Mouse (Mus musculus) layer of hippocampus, adult 9-11 months (tissue): ENCODE results near the gene Osbpl3.

Experiments
- DNase-seq: peaks from one replicate; pipeline ENCODE4 v3.0.0; 2022

The Osbpl3 gene

DNA sequence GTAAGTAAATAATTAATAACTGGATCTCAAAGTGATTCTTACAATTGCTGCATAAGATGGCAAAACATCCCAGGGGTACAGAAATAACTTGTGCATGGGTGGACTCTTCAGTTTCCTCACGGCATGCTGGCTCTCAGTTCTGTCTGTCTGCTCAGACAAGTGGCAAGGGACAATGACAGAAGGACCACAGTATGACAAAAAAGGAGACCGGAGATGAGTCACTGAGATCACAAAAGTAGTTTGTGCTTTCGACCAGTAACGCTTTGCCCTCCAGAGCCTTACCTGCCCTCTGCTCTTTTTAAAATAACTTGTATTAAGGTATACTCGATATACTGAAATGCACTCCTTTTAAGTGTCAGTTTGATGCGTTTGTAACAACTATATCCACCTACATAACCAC lies 55.8 kb downstream of the Osbpl3 start:
- DNase-seq = no peak

DNA sequence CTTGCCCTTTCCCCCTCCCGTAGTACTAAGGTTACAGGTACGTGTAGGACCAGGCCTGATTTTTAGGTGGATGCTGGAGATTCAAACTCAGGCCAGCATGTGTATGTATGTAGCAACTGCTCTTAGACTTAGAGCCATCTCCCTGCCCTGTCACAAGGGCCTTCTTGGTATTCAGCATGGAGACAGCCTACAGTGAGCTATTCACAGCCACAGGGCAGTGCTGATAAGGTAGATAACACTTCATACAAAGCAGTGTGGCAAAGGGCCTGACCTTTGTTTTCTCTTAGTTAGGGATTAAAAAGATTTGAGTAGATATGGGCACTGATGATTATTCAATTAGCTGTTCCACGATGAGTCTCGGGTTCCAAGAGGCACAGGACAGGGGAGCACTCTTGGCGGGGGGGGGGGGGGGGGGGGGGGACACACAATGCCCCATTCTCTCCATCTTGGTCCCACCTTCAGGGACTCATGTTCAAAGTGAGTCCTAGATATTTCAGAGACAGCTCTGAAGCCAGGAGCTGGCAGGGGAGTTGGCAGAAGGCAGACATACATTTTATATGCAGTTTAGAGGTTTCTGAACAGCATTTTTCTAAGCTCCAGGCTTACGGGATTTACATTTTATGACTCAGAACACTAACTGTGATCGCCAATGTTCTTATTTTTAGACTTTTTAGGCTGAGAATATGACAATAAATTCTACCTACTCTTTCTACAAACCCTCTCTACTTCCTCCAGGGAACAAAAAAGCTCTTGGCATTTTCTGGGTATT lies 56.4 kb downstream of the Osbpl3 start:
- DNase-seq = no peak

- DNase-seq = no peak
These were observed 57.7 kb downstream of the Osbpl3 start for GRCm38 (mm10) chr6:50398324-50398723.

DNA sequence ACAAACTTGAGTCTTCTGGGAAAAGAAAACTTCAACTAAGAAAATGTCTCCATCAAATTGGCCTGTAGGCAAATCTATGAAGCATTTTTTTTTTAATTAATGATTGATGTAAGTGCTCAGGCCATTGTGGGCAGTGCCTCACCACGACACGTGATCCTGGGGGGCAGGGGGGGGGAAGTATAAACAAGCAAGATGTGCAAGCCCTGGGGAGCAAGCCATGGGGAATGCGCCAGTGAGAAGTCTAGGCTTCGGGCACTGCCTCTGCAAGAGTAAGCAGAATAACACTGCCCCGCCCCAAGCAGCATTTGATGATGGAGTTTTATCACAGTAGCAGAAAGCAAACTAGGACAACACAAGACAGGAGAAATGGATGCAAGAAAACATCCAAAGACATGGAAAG lies 58.9 kb downstream of the Osbpl3 start:
- no peak for DNase-seq

- DNase-seq = no peak
These were observed 60.2 kb downstream of the Osbpl3 start for GRCm38 (mm10) chr6:50395641-50396312.

GRCm38 (mm10) chr6:50394432-50394831 lies 61.6 kb downstream of the Osbpl3 start:
- DNase-seq = no peak

GRCm38 (mm10) chr6:50393960-50394359 lies 62.0 kb downstream of the Osbpl3 start:
- no peak for DNase-seq

DNA sequence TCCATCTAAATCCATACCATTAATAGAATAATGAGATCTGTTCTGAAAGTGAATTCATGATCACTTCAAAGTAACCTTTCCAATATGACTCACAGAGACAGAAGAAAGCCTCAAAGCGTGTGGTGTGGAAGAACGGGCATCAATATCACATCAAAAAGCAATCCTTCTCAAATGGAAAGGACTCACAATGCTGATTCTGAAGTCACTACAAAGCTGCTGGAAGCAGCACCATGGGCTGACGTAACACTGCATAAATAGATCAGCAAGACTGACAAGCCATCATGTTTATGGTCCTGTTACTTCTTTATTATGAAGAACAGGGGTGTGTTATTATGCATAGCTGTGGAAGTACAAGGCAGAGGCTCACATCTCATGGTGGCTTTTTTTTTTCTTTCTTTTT lies 64.0 kb downstream of the Osbpl3 start:
- no peak for DNase-seq

DNA sequence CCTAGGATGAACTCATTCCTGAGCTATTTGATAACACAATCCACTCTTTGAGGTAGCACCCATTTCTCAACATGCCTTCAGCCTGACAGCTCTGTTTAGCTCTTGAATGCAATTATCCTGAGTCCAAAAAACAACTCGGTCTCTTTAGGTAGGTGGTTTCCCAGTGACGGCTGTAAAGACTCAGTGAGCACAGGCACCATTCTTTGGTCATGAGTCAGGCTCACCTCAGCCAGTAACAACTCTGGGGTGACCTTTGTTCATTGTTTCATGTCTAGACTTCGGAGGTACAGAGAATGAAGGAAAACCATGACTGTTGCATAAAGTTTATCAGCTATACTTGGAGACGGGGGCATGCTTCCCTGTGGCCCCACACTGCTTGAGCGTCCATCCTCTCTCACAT lies 65.7 kb downstream of the Osbpl3 start:
- DNase-seq = no peak

- DNase-seq = no peak
These were observed 68.4 kb downstream of the Osbpl3 start for GRCm38 (mm10) chr6:50387629-50388028.

- DNase-seq = no peak
These were observed 69.5 kb downstream of the Osbpl3 start for GRCm38 (mm10) chr6:50386497-50386896.

- DNase-seq = no peak
These were observed 70.5 kb downstream of the Osbpl3 start for GRCm38 (mm10) chr6:50385451-50386013.

GRCm38 (mm10) chr6:50382711-50383110 lies 73.3 kb downstream of the Osbpl3 start:
- no peak for DNase-seq

GRCm38 (mm10) chr6:50382196-50382595 lies 73.8 kb downstream of the Osbpl3 start:
- no peak for DNase-seq

DNA sequence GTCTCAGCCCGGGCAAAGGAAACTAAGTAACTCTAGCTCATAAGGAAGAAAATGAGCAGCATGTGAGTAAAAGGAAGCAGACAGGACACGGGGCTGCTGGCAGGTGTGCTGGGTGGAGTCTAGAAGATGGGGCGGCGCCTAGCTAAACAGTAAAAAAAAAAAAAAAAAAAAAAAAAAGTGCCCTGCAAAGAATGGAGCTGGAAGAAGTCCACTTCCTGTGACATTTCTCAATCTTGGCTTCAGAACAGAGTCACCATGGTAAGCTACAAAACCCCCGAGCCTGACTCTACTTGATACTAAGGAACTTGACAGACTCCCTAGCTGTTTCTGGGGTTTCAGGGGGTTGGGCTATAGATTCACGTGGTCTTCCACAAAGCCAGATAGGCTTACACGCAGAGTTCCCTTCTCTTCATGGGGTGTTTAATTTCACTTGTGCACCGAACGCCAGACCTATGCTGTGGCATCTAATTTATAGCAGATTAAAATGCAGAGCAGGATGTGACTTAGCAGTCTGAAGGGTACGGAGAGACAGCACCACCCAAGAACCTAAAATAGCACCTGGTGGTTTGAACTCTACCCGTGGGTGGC lies 74.4 kb downstream of the Osbpl3 start:
- DNase-seq = peak; percentile 63

DNA sequence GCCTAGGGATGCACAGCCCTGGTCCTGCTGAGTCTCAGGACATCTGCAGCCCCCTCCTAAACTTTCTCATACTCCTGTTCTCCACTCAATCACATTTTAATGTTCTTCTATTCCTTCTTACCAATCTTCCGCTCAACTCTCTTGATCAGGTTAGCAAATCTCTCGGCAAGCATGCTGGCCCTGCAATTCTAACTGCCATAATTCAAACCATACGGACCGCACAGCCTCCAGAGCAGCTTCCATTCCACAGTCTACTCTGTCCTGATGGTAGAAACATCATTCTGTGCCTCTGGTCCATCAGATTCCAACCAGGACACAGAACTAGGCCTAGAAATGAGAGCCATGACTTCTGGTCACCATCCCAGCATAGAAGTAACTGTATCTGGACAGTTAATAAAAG lies 76.3 kb downstream of the Osbpl3 start:
- DNase-seq = no peak

- no peak for DNase-seq
These were observed 76.9 kb downstream of the Osbpl3 start for GRCm38 (mm10) chr6:50379136-50379535.

DNA sequence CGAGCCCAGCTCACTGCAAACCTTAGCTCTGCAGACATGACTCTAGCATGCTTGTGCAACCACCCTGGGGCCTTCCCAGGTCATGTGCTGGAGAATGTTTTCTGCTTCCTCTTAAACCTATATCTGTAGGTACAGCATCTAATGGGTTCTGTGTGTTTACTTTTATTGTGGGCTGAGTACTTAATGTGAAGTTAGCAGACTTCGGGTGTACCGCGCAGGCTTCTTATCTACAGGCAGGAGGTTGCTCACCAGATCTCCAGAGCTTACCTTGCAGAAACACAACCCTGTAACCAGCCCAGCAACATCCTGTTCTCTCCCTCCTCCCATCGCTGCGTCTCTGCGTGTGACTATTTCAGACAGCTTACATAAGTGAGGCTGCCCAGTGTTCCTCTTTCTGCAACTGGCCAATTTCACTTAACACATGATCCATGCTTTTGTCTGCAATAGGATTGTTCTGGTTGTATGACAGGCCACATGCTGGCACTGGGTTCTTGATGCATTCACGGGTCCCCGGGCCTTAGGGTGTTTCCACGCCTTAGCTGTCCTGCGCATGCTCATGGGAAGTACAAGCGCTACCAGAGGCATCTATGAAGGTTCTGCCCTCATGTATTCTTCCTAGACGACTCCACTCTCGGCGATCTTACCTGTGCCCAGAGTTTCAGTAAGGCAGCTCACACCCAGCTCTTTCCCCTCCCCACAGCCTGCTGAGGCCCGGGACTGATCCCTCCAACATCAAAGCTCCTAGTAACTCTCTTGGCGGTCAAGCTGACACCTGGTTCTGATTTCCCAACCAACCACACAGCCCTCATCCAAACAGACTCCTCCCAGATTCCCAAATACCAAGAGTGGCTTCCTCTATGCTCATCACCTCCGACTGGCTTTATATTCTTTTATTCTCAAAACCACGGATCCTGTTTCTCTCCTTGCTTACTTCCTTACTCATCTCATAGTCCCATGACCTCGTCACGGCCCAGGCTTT lies 78.0 kb downstream of the Osbpl3 start:
- DNase-seq = peak; percentile 83

- no peak for DNase-seq
These were observed 79.3 kb downstream of the Osbpl3 start for GRCm38 (mm10) chr6:50376684-50377083.

- DNase-seq = no peak
These were observed 83.2 kb downstream of the Osbpl3 start for GRCm38 (mm10) chr6:50372516-50373424.

- DNase-seq = no peak
These were observed 84.4 kb downstream of the Osbpl3 start for GRCm38 (mm10) chr6:50371501-50372086.
